In genomic region chr9:102933925-102934721, GRCm38 (mm10) we compare ENCODE assay signal across 9 mouse cellular contexts. TPM values are rescaled to one million over a fixed set of nuclear protein-coding genes. Genes with fewer than 3 reads are reported as not detected.
DNase-seq lines count a peak whose midpoint lies in the region; ATAC-seq and TF ChIP-seq lines count a peak whose summit lies in the region.
"Had no signal": no experiment of that assay in that cellular context is flagged by ENCODE, and none has a peak within 500 bp of the region (broad histone marks: within the 10 kb centered on the region; RNA-seq: fewer than 3 reads in every experiment).

No protein-coding gene starts in this region.

- WGBS in heart, embryonic 14.5 days, result 25% methylated on average over 20 of the region's 20 CpGs
- WGBS in heart, adult 2 months, result 39% methylated on average over 20 of the region's 20 CpGs
- 46% methylated on average over 20 of the region's 20 CpGs for WGBS in forebrain, embryonic 11.5 days
- WGBS in liver, embryonic 11.5 days, result 33% methylated on average over 20 of the region's 20 CpGs
- WGBS in neural tube, embryonic 12.5 days, result 49% methylated on average over 20 of the region's 20 CpGs

- peak overlapping the region; percentile 36 for H3K9ac ChIP-seq in heart, embryonic 14.5 days (ENCODE audit: low read length)
- no peak overlapping the region for H3K9ac ChIP-seq in heart, adult 2 months (ENCODE audit: low read depth, low read length)
- H3K9ac ChIP-seq in forebrain, embryonic 11.5 days (ENCODE audit: low read length), result peak overlapping the region; percentile 14; the same call in 1 of the 2 replicates
- H3K9ac ChIP-seq in liver, embryonic 11.5 days (ENCODE audit: low read depth, low read length), result no peak overlapping the region
- no peak overlapping the region for H3K9ac ChIP-seq in neural tube, embryonic 12.5 days

- no peaks in the 10 kb centered on the region for H3K79me2 ChIP-seq in heart, adult 2 months (replicated peaks; ENCODE audit: control insufficient read depth, insufficient read depth, low read length)

- TF ChIP-seq POLR2A in heart, adult 2 months (IDR thresholded peaks at IDR 0.05; ENCODE audit: insufficient read depth, low read depth, low read length), result no peak

- peak; percentile 35; the same call in 1 of the 2 replicates for ATAC-seq in heart, embryonic 14.5 days (ENCODE audit: insufficient number of reproducible peaks, insufficient read depth, low FRiP score, low read depth)
- no peak for ATAC-seq in forebrain, embryonic 11.5 days (replicated peaks; ENCODE audit: low FRiP score)
- peak; percentile 80 for ATAC-seq in liver, embryonic 11.5 days (replicated peaks; ENCODE audit: low FRiP score)
- ATAC-seq in neural tube, embryonic 12.5 days (ENCODE audit: low FRiP score, low read depth), result no peak
- no peak for ATAC-seq in erythroid progenitor cell, adult 5-6 weeks (replicated peaks; ENCODE audit: low FRiP score, poor library complexity, severe bottlenecking)
- ATAC-seq in monocyte, adult 5-6 weeks (replicated peaks; ENCODE audit: insufficient number of reproducible peaks, low FRiP score, low TSS enrichment, poor library complexity, severe bottlenecking), result no peak
- ATAC-seq: Patski had no signal

- H3K27me3 ChIP-seq in heart, embryonic 14.5 days (ENCODE audit: control insufficient read depth, insufficient read depth, low read length), result no peaks in the 10 kb centered on the region
- H3K27me3 ChIP-seq in heart, adult 2 months (ENCODE audit: control insufficient read depth, insufficient read depth, low read length), result no peaks in the 10 kb centered on the region
- no peaks in the 10 kb centered on the region for H3K27me3 ChIP-seq in forebrain, embryonic 11.5 days (ENCODE audit: control insufficient read depth, insufficient read depth, low read length)
- no peaks in the 10 kb centered on the region for H3K27me3 ChIP-seq in liver, embryonic 11.5 days (replicated peaks; ENCODE audit: control insufficient read depth, insufficient read depth, low read length)
- no peaks in the 10 kb centered on the region for H3K27me3 ChIP-seq in neural tube, embryonic 12.5 days (replicated peaks)
- H3K27me3 ChIP-seq: Patski had no signal

- no peaks in the 10 kb centered on the region for H3K9me3 ChIP-seq in heart, embryonic 14.5 days (ENCODE audit: control insufficient read depth, low read length)
- H3K9me3 ChIP-seq in forebrain, embryonic 11.5 days (ENCODE audit: control insufficient read depth, low read length), result no peaks in the 10 kb centered on the region
- H3K9me3 ChIP-seq in liver, embryonic 11.5 days (ENCODE audit: control insufficient read depth, low read length), result no peaks in the 10 kb centered on the region
- no peaks in the 10 kb centered on the region for H3K9me3 ChIP-seq in neural tube, embryonic 12.5 days

- H3K4me1 ChIP-seq in heart, embryonic 14.5 days (ENCODE audit: control insufficient read depth in 2 of 2, insufficient read depth in 2 of 2, low read length in 2 of 2), result peaks cover 7 to 8% of the 10 kb centered on the region in 2 experiments; a peak in 3 of 4 replicates
- H3K4me1 ChIP-seq in heart, adult 2 months (ENCODE audit: control insufficient read depth, insufficient read depth, low read length), result no peaks in the 10 kb centered on the region
- H3K4me1 ChIP-seq in forebrain, embryonic 11.5 days (replicated peaks; ENCODE audit: control insufficient read depth, insufficient read depth, low read length), result no peaks in the 10 kb centered on the region
- peaks cover 11% of the 10 kb centered on the region for H3K4me1 ChIP-seq in liver, embryonic 11.5 days (replicated peaks; ENCODE audit: control insufficient read depth, insufficient read depth, low read length)
- no peaks in the 10 kb centered on the region for H3K4me1 ChIP-seq in neural tube, embryonic 12.5 days

- DNase-seq in heart, adult 2 months, result no peak
- no peak for DNase-seq in forebrain, embryonic 11.5 days (ENCODE audit: low spot score)
- peak; percentile 43 for DNase-seq in liver, embryonic 11.5 days (ENCODE audit: low spot score)
- DNase-seq in urinary bladder, adult 18-20 months (ENCODE audit: low spot score in 2 of 2), result no peak

- TF ChIP-seq EP300 in heart, adult 2 months (IDR thresholded peaks at IDR 0.05; ENCODE audit: insufficient read depth, low read depth, low read length), result no peak

- H3K36me3 ChIP-seq in heart, embryonic 14.5 days (ENCODE audit: control insufficient read depth, insufficient read depth, low read length), result no peaks in the 10 kb centered on the region
- no peaks in the 10 kb centered on the region for H3K36me3 ChIP-seq in heart, adult 2 months (ENCODE audit: control insufficient read depth, insufficient read depth, low read length)
- H3K36me3 ChIP-seq in forebrain, embryonic 11.5 days (ENCODE audit: control insufficient read depth, insufficient read depth, low read length), result no peaks in the 10 kb centered on the region
- H3K36me3 ChIP-seq in liver, embryonic 11.5 days (ENCODE audit: control insufficient read depth, insufficient read depth, low read length), result no peaks in the 10 kb centered on the region
- no peaks in the 10 kb centered on the region for H3K36me3 ChIP-seq in neural tube, embryonic 12.5 days

- intact Hi-C loops in heart, adult 2 months (cut with DNase I), result no loop called here

- peak overlapping the region; percentile 25 to 32 for H3K4me3 ChIP-seq in heart, embryonic 14.5 days (ENCODE audit: control insufficient read depth in 1 of 2, insufficient read depth in 1 of 2, low read depth in 1 of 2, low read length in 2 of 2)
- H3K4me3 ChIP-seq in heart, adult 2 months, result no peak overlapping the region
- no peak overlapping the region for H3K4me3 ChIP-seq in forebrain, embryonic 11.5 days (ENCODE audit: low read depth, low read length)
- peak overlapping the region; percentile 41 for H3K4me3 ChIP-seq in liver, embryonic 11.5 days (ENCODE audit: low read depth, low read length)
- no peak overlapping the region for H3K4me3 ChIP-seq in neural tube, embryonic 12.5 days

- no peak for TF ChIP-seq CTCF in heart, adult 2 months (IDR thresholded peaks at IDR 0.05)

- H3K27ac ChIP-seq in heart, embryonic 14.5 days (replicated peaks in 1 of 2; ENCODE audit: control insufficient read depth in 1 of 2, insufficient read depth in 1 of 2, low read depth in 2 of 2, low read length in 2 of 2), result no peak overlapping the region; a peak in 1 of 4 replicates
- no peak overlapping the region for H3K27ac ChIP-seq in heart, adult 2 months
- H3K27ac ChIP-seq in forebrain, embryonic 11.5 days (ENCODE audit: low read depth, low read length), result no peak overlapping the region
- H3K27ac ChIP-seq in liver, embryonic 11.5 days (ENCODE audit: low read depth, low read length), result no peak overlapping the region
- no peak overlapping the region for H3K27ac ChIP-seq in neural tube, embryonic 12.5 days

- H3K4me2 ChIP-seq in heart, embryonic 14.5 days (ENCODE audit: low read length), result peak overlapping the region; percentile 61
- peak overlapping the region; percentile 8; the same call in 1 of the 2 replicates for H3K4me2 ChIP-seq in forebrain, embryonic 11.5 days (ENCODE audit: low read depth, low read length, severe bottlenecking)
- H3K4me2 ChIP-seq in liver, embryonic 11.5 days, result peak overlapping the region; percentile 61
- peak overlapping the region; percentile 34 for H3K4me2 ChIP-seq in neural tube, embryonic 12.5 days (replicated peaks)

RNA-seq across cellular contexts. Expression of gene Slco2a1, which starts 54.4 kb away (rescaled TPM):
- 6.5 and 7.0 TPM in 2 replicates for polyA plus RNA-seq in heart, embryonic 14.5 days (2014; fragmentation: Nextera tagmentation; extraction: Ambion mirVana)
- total RNA-seq in heart, adult 2 months (2021), result 1 to 10 TPM; 3.6 to 4.7 TPM
- 4.4 and 4.8 TPM in 2 replicates for polyA plus RNA-seq in heart, adult 2 months (2012; rRNA removed)
- polyA plus RNA-seq in forebrain, embryonic 11.5 days (2014; fragmentation: Nextera tagmentation; extraction: Ambion mirVana), result 0.36 and 0.55 TPM in 2 replicates
- 1.7 and 2.4 TPM in 2 replicates for polyA plus RNA-seq in liver, embryonic 11.5 days (2014; fragmentation: Nextera tagmentation; extraction: Ambion mirVana)
- polyA plus RNA-seq in neural tube, embryonic 12.5 days (2016; fragmentation: Nextera tagmentation; extraction: Ambion mirVana), result 0.69 and 0.86 TPM in 2 replicates
- total RNA-seq in erythroid progenitor cell, adult 5-6 weeks (2015; ENCODE audit: low replicate concordance), result 0.42 TPM in 1 of 2 replicates, not detected in the other
- total RNA-seq in erythroid progenitor cell, adult 5-6 weeks (2017; ENCODE audit: low replicate concordance), result 0.13 TPM in 1 of 2 replicates, not detected in the other
- total RNA-seq in monocyte, adult 5-6 weeks (2017), result not detected in 3 replicates

Comparison
In these comparisons a context has a peak if more than half of its experiments do, and no peak if none do; other contexts are left out.
1. H3K4me3 ChIP-seq: peak in heart, embryonic 14.5 days (2 of 2) and liver, embryonic 11.5 days (single experiment); none in heart, adult 2 months (single experiment), forebrain, embryonic 11.5 days (single experiment) and neural tube, embryonic 12.5 days (single experiment).
2. H3K9ac ChIP-seq: peak in heart, embryonic 14.5 days (single experiment) and forebrain, embryonic 11.5 days (single experiment); none in heart, adult 2 months (single experiment), liver, embryonic 11.5 days (single experiment) and neural tube, embryonic 12.5 days (single experiment).
3. ATAC-seq: peak in heart, embryonic 14.5 days (single experiment) and liver, embryonic 11.5 days (single experiment); none in forebrain, embryonic 11.5 days (single experiment), neural tube, embryonic 12.5 days (single experiment), erythroid progenitor cell, adult 5-6 weeks (single experiment) and monocyte, adult 5-6 weeks (single experiment).
4. H3K4me2 ChIP-seq: peak in every context shown above with its lines; median percentile 61 in heart, embryonic 14.5 days; 61 in liver, embryonic 11.5 days; 34 in neural tube, embryonic 12.5 days; 8 in forebrain, embryonic 11.5 days.